Mouse (Mus musculus) midbrain, embryonic 12.5 days (tissue): Measurements from ENCODE around the gene Gab2. TPM values are rescaled to one million over a fixed set of nuclear protein-coding genes. Genes with fewer than 3 reads are reported as not detected.

ENCODE experiments used
- ATAC-seq: fragments of 200-750 bp; cut with Nextera tagmentation; 2 replicates; pipeline ENCODE4 v1.8.0; 2017; ENCODE audit warnings: low read depth, moderate TSS enrichment, moderate library complexity; ENCODE audit not compliant: low FRiP score
- H3K27ac ChIP-seq: fragments of 300-500 bp; sonication (generic); replicated peaks from 2 replicates; pipeline ENCODE4 v1.5.1; 2016; ENCODE audit warnings: mild to moderate bottlenecking
- H3K27me3 ChIP-seq: fragments of 300-500 bp; sonication (generic); 2 replicates; pipeline ENCODE4 v1.6.1; 2016; ENCODE audit warnings: mild to moderate bottlenecking
- H3K36me3 ChIP-seq: fragments of 300-500 bp; sonication (generic); 2 replicates; pipeline ENCODE4 v1.6.1; 2016
- H3K4me1 ChIP-seq: fragments of 300-500 bp; sonication (generic); 2 replicates; pipeline ENCODE4 v1.6.1; 2016
- H3K4me2 ChIP-seq: fragments of 300-500 bp; sonication (generic); replicated peaks from 2 replicates; pipeline ENCODE4 v1.6.1; 2016; ENCODE audit warnings: mild to moderate bottlenecking, moderate library complexity
- H3K4me3 ChIP-seq: fragments of 300-500 bp; sonication (generic); 2 replicates; pipeline ENCODE4 v1.5.1; 2016; ENCODE audit warnings: mild to moderate bottlenecking
- H3K9ac ChIP-seq: fragments of 300-500 bp; sonication (generic); replicated peaks from 2 replicates; pipeline ENCODE4 v1.6.1; 2016; ENCODE audit warnings: mild to moderate bottlenecking, moderate library complexity
- H3K9me3 ChIP-seq: fragments of 300-500 bp; sonication (generic); 2 replicates; pipeline ENCODE4 v1.6.1; 2016; ENCODE audit warnings: mild to moderate bottlenecking
- WGBS: fragments of 180-500 bp; shearing (Covaris S2); methylation state at CpG from one replicate; pipeline ENCODE4 v1.1.7; 2016; 5-methylcytosine and 5-hydroxymethylcytosine counted together
- polyA plus RNA-seq: library from polyadenylated mRNA; unstranded; fragments of >200 nt; fragmentation: Nextera tagmentation; extraction: Ambion mirVana; gene quantifications from 2 replicates; pipeline ENCODE4 v1.2.1, GENCODE M21; 2016

Gab2 gene
- polyA plus RNA-seq, 1 experiment from 2014 or later, result 15.7 TPM

- 0 out of 2 replicates have a peak, but pooled peaks cover 2% of the 10 kb centered on the region for H3K27me3 ChIP-seq
- H3K4me1 ChIP-seq, result peaks cover 13% of the 10 kb centered on the region
- no peak overlapping the region for H3K4me2 ChIP-seq
- no peak overlapping the region for H3K9ac ChIP-seq
- 69% methylated on average over 4 of the region's 4 CpGs for WGBS
- no peaks in the 10 kb centered on the region for H3K36me3 ChIP-seq
- H3K9me3 ChIP-seq, result no peaks in the 10 kb centered on the region
- no peak overlapping the region for H3K4me3 ChIP-seq
- no peak overlapping the region for H3K27ac ChIP-seq
- no peak for ATAC-seq
These were observed 1.6 kb upstream of the Gab2 start for GRCm38 (mm10) chr7:97079651-97080365.

- peak; percentile 2 for ATAC-seq
- Histone ChIP-seq H3K9ac (peak overlapping the region; percentile 84; the same call in 1 of the 2 replicates), H3K27ac (peak overlapping the region; percentile 79), H3K4me3 (peak overlapping the region; percentile 74), H3K4me2 (peak overlapping the region; percentile 83), H3K9me3 (no peaks in the 10 kb centered on the region), H3K27me3 (0 out of 2 replicates have a peak, but pooled peaks cover 2% of the 10 kb centered on the region), H3K4me1 (peaks cover 13% of the 10 kb centered on the region), H3K36me3 (no peaks in the 10 kb centered on the region)
- WGBS, result 34% methylated on average over 4 of the region's 4 CpGs
These were observed 655 bp upstream of the Gab2 start for GRCm38 (mm10) chr7:97080621-97081241.

GRCm38 (mm10) chr7:97081959-97082218 lies 503 bp downstream of the Gab2 start:
- Histone ChIP-seq H3K4me3 (peak overlapping the region; percentile 74), H3K9ac (peak overlapping the region; percentile 84), H3K27me3 (0 out of 2 replicates have a peak, but pooled peaks cover 2% of the 10 kb centered on the region), H3K9me3 (no peaks in the 10 kb centered on the region), H3K27ac (peak overlapping the region; percentile 79), H3K4me2 (peak overlapping the region; percentile 83), H3K4me1 (peaks cover 13% of the 10 kb centered on the region), H3K36me3 (no peaks in the 10 kb centered on the region)
- no peak for ATAC-seq
- WGBS, result 0% methylated on average over 9 of the region's 38 CpGs

- H3K4me1 ChIP-seq, result peaks cover 13% of the 10 kb centered on the region
- peak overlapping the region; percentile 84 for H3K9ac ChIP-seq
- peak overlapping the region; percentile 83 for H3K4me2 ChIP-seq
- 0% methylated on average over 38 of the region's 40 CpGs for WGBS
- H3K4me3 ChIP-seq, result peak overlapping the region; percentile 74
- H3K36me3 ChIP-seq, result no peaks in the 10 kb centered on the region
- ATAC-seq, result peak; percentile 50
- H3K27me3 ChIP-seq, result 0 out of 2 replicates have a peak, but pooled peaks cover 2% of the 10 kb centered on the region
- H3K27ac ChIP-seq, result peak overlapping the region; percentile 79
- no peaks in the 10 kb centered on the region for H3K9me3 ChIP-seq
These were observed 1.1 kb downstream of the Gab2 start for GRCm38 (mm10) chr7:97082219-97083101.

GRCm38 (mm10) chr7:97083579-97083978 lies 2.2 kb downstream of the Gab2 start:
- Histone ChIP-seq H3K27ac (no peak overlapping the region), H3K4me1 (peaks cover 13% of the 10 kb centered on the region), H3K27me3 (0 out of 2 replicates have a peak, but pooled peaks cover 2% of the 10 kb centered on the region), H3K4me3 (no peak overlapping the region), H3K9ac (no peak overlapping the region), H3K36me3 (no peaks in the 10 kb centered on the region), H3K9me3 (no peaks in the 10 kb centered on the region), H3K4me2 (peak overlapping the region; percentile 83)
- ATAC-seq, result no peak
- 81% methylated on average over 9 of the region's 9 CpGs for WGBS

- Histone ChIP-seq H3K36me3 (no peaks in the 10 kb centered on the region), H3K9me3 (no peaks in the 10 kb centered on the region), H3K27ac (no peak overlapping the region), H3K27me3 (0 out of 2 replicates have a peak, but pooled peaks cover 2% of the 10 kb centered on the region), H3K4me1 (peaks cover 13% of the 10 kb centered on the region), H3K9ac (no peak overlapping the region), H3K4me2 (no peak overlapping the region), H3K4me3 (no peak overlapping the region)
- WGBS, result 100% methylated on average over 1 of the region's 1 CpGs
- no peak for ATAC-seq
These were observed 2.8 kb downstream of the Gab2 start for GRCm38 (mm10) chr7:97084181-97084580.

GRCm38 (mm10) chr7:97085291-97085690 lies 3.9 kb downstream of the Gab2 start:
- 16% methylated on average over 4 of the region's 4 CpGs for WGBS
- Histone ChIP-seq H3K9me3 (no peaks in the 10 kb centered on the region), H3K4me2 (no peak overlapping the region), H3K27me3 (0 out of 2 replicates have a peak, but pooled peaks cover 2% of the 10 kb centered on the region), H3K36me3 (no peaks in the 10 kb centered on the region), H3K27ac (no peak overlapping the region), H3K4me3 (no peak overlapping the region), H3K9ac (no peak overlapping the region), H3K4me1 (peaks cover 13% of the 10 kb centered on the region)
- ATAC-seq, result no peak

- H3K4me1 ChIP-seq, result no peaks in the 10 kb centered on the region
- no peaks in the 10 kb centered on the region for H3K27me3 ChIP-seq
- no peaks in the 10 kb centered on the region for H3K36me3 ChIP-seq
- no peak overlapping the region for H3K4me3 ChIP-seq
- no peak overlapping the region for H3K4me2 ChIP-seq
- H3K9me3 ChIP-seq, result no peaks in the 10 kb centered on the region
- 82% methylated on average over 3 of the region's 3 CpGs for WGBS
- H3K27ac ChIP-seq, result no peak overlapping the region
- ATAC-seq, result no peak
- no peak overlapping the region for H3K9ac ChIP-seq
These were observed 12.9 kb downstream of the Gab2 start for GRCm38 (mm10) chr7:97094241-97094640.

GRCm38 (mm10) chr7:97108119-97108518 lies 26.7 kb downstream of the Gab2 start:
- WGBS, result 84% methylated on average over 3 of the region's 3 CpGs

GRCm38 (mm10) chr7:97128949-97129348 lies 47.6 kb downstream of the Gab2 start:
- Histone ChIP-seq H3K36me3 (peaks cover 7% of the 10 kb centered on the region; the same call in 1 of the 2 replicates), H3K9ac (no peak overlapping the region), H3K4me3 (no peak overlapping the region), H3K27ac (no peak overlapping the region), H3K9me3 (no peaks in the 10 kb centered on the region), H3K4me2 (no peak overlapping the region), H3K27me3 (no peaks in the 10 kb centered on the region), H3K4me1 (0 out of 2 replicates have a peak, but pooled peaks cover 2% of the 10 kb centered on the region)
- WGBS, result 16% methylated on average over 1 of the region's 1 CpGs
- no peak for ATAC-seq

More at GRCm38 (mm10) chr7:97108119-97108518, 26.7 kb downstream of the Gab2 start:
- Histone ChIP-seq H3K4me3 (no peak overlapping the region), H3K4me1 (no peaks in the 10 kb centered on the region), H3K27ac (no peak overlapping the region), H3K9ac (no peak overlapping the region), H3K4me2 (no peak overlapping the region), H3K9me3 (no peaks in the 10 kb centered on the region), H3K27me3 (no peaks in the 10 kb centered on the region), H3K36me3 (no peaks in the 10 kb centered on the region)
- ATAC-seq, result no peak

- Histone ChIP-seq H3K27ac (no peak overlapping the region), H3K9me3 (peaks cover 8% of the 10 kb centered on the region; the same call in 1 of the 2 replicates), H3K4me2 (no peak overlapping the region), H3K4me3 (no peak overlapping the region), H3K9ac (no peak overlapping the region), H3K27me3 (no peaks in the 10 kb centered on the region), H3K4me1 (no peaks in the 10 kb centered on the region), H3K36me3 (no peaks in the 10 kb centered on the region)
- 81% methylated on average over 3 of the region's 3 CpGs for WGBS
- ATAC-seq, result no peak
These were observed 55.1 kb downstream of the Gab2 start for GRCm38 (mm10) chr7:97136453-97136852.
